Mouse (Mus musculus): ENCODE measurements around the gene Dhh.

The Dhh gene

GRCm38 (mm10) chr15:98916016-98916415 is 17.7 kb upstream of the Dhh start:
- DNase-seq (ENCODE audit: low read depth, low spot score), result no peak

- no peak for DNase-seq (ENCODE audit: low read depth, low spot score)
These were observed 16.6 kb upstream of the Dhh start for GRCm38 (mm10) chr15:98914903-98915302.

GRCm38 (mm10) chr15:98904692-98905091 is 6.4 kb upstream of the Dhh start:
- DNase-seq (ENCODE audit: low read depth, low spot score), result peak; percentile 86

GRCm38 (mm10) chr15:98902600-98902999 is 4.3 kb upstream of the Dhh start:
- no peak for DNase-seq (ENCODE audit: low read depth, low spot score)

GRCm38 (mm10) chr15:98901530-98901929 is 3.2 kb upstream of the Dhh start:
- DNase-seq (ENCODE audit: low read depth, low spot score), result no peak

GRCm38 (mm10) chr15:98897495-98897894 is 845 bp downstream of the Dhh start:
- DNase-seq (ENCODE audit: low read depth, low spot score), result peak; percentile 43

- DNase-seq (ENCODE audit: low read depth, low spot score), result peak; percentile 81
These were observed 2.4 kb downstream of the Dhh start for GRCm38 (mm10) chr15:98895635-98896589.

GRCm38 (mm10) chr15:98894746-98895634 is 3.4 kb downstream of the Dhh start:
- peak; percentile 47 for DNase-seq (ENCODE audit: low read depth, low spot score)

- DNase-seq (ENCODE audit: low read depth, low spot score), result peak; percentile 47
These were observed 4.2 kb downstream of the Dhh start, which contains the start of gene Rhebl1 for GRCm38 (mm10) chr15:98893940-98894745. TSS of gene Rhebl1 (minus strand) at chr15:98894540.

- DNase-seq (ENCODE audit: low read depth, low spot score), result peak; percentile 67
These were observed 5.3 kb downstream of the Dhh start for GRCm38 (mm10) chr15:98893036-98893435.

GRCm38 (mm10) chr15:98891907-98892606 is 6.3 kb downstream of the Dhh start:
- peak; percentile 88 for DNase-seq (ENCODE audit: low read depth, low spot score)

GRCm38 (mm10) chr15:98891198-98891742 is 7.1 kb downstream of the Dhh start:
- peak; percentile 82 for DNase-seq (ENCODE audit: low read depth, low spot score)

- no peak for DNase-seq (ENCODE audit: low read depth, low spot score)
These were observed 10.8 kb downstream of the Dhh start for GRCm38 (mm10) chr15:98887526-98887925.

GRCm38 (mm10) chr15:98886667-98887387 is 11.5 kb downstream of the Dhh start:
- DNase-seq (ENCODE audit: low read depth, low spot score), result no peak

- DNase-seq (ENCODE audit: low read depth, low spot score), result no peak
These were observed 14.2 kb downstream of the Dhh start for GRCm38 (mm10) chr15:98884106-98884505.

- DNase-seq (ENCODE audit: low read depth, low spot score), result no peak
These were observed 14.7 kb downstream of the Dhh start for GRCm38 (mm10) chr15:98883661-98884060.

GRCm38 (mm10) chr15:98881656-98882008 is 16.7 kb downstream of the Dhh start:
- no peak for DNase-seq (ENCODE audit: low read depth, low spot score)

- peak; percentile 99 for DNase-seq (ENCODE audit: low read depth, low spot score)
These were observed 17.2 kb downstream of the Dhh start for GRCm38 (mm10) chr15:98880978-98881655.

- peak; percentile 81 for DNase-seq (ENCODE audit: low read depth, low spot score)
These were observed 21.0 kb downstream of the Dhh start for GRCm38 (mm10) chr15:98877331-98877730.
